Mouse (Mus musculus) liver, embryonic 14.5 days (tissue): ENCODE data around the gene Lmbrd2. TPM values are rescaled to one million over a fixed set of nuclear protein-coding genes. Genes with fewer than 3 reads are reported as not detected.

Experiments
- ATAC-seq: fragments of 200-750 bp; cut with Nextera tagmentation; 2 replicates; pipeline ENCODE4 v1.8.0; 2017; ENCODE audit warnings: moderate number of reproducible peaks, mild to moderate bottlenecking, moderate library complexity; ENCODE audit not compliant: insufficient read depth
- DNase-seq, 3 experiments: peaks; one replicate each; pipeline ENCODE4 v3.0.0-alpha.2; 2012 to 2013; ENCODE audit warnings: low read depth in 3 of 3, low spot score in 3 of 3
- H3K27ac ChIP-seq: fragments of 300-500 bp; sonication (generic); 2 replicates; pipeline ENCODE4 v1.5.1; 2014; ENCODE audit warnings: moderate library complexity, mild to moderate bottlenecking, control low read depth, inconsistent platforms
- H3K27me3 ChIP-seq: fragments of 300-500 bp; sonication (generic); 2 replicates; pipeline ENCODE4 v1.6.1; 2014; ENCODE audit warnings: mild to moderate bottlenecking, low read length, moderate library complexity; ENCODE audit not compliant: control insufficient read depth, insufficient read depth
- H3K36me3 ChIP-seq: fragments of 300-500 bp; sonication (generic); replicated peaks from 2 replicates; pipeline ENCODE4 v1.6.1; 2014; ENCODE audit warnings: low read depth; ENCODE audit not compliant: control insufficient read depth, insufficient read depth
- H3K4me1 ChIP-seq, 2 experiments: fragments of 200-500 bp in 1 of 2; fragments of 300-500 bp in 1 of 2; sonication (generic) in 1 of 2; replicated peaks; 2 replicates each; pipeline ENCODE4 v1.6.1; 2012 to 2014; ENCODE audit warnings: antibody characterized with exemption in 1 of 2, inconsistent platforms in 1 of 2, low read length in 1 of 2; ENCODE audit not compliant: control insufficient read depth in 2 of 2, insufficient read depth in 2 of 2
- H3K4me2 ChIP-seq: fragments of 300-500 bp; sonication (generic); 2 replicates; pipeline ENCODE4 v1.6.1; 2014; ENCODE audit warnings: low read depth, mild to moderate bottlenecking, control low read depth, moderate library complexity
- H3K4me3 ChIP-seq, 2 experiments: fragments of 200-500 bp in 1 of 2; fragments of 300-500 bp in 1 of 2; sonication (generic) in 1 of 2; 2 replicates each; pipeline ENCODE4 v1.5.1; 2012 to 2014; ENCODE audit warnings: low read depth in 2 of 2, low read length in 2 of 2, mild to moderate bottlenecking in 2 of 2, control low read depth in 1 of 2, inconsistent platforms in 1 of 2, moderate library complexity in 1 of 2; ENCODE audit not compliant: insufficient read depth in 1 of 2
- H3K9ac ChIP-seq: fragments of 300-500 bp; sonication (generic); replicated peaks from 2 replicates; pipeline ENCODE4 v1.6.1; 2014; ENCODE audit warnings: mild to moderate bottlenecking, control low read depth, moderate library complexity
- H3K9me3 ChIP-seq: fragments of 300-500 bp; sonication (generic); 2 replicates; pipeline ENCODE4 v1.6.1; 2016; ENCODE audit warnings: low read length, mixed read lengths; ENCODE audit not compliant: control insufficient read depth
- CTCF ChIP-seq: IDR thresholded peaks from 2 replicates; pipeline ENCODE4 v1.5.1; 2016; ENCODE audit warnings: antibody characterized with exemption, low read depth, control low read depth
- EP300 ChIP-seq: IDR thresholded peaks from 2 replicates; pipeline ENCODE4 v1.6.1; 2016; ENCODE audit warnings: antibody characterized with exemption, low read depth
- WGBS: fragments of 180-500 bp; shearing (Covaris S2); extraction: QIAGEN DNeasy Blood & Tissue Kit; methylation state at CpG from one replicate; pipeline ENCODE4 v1.1.7; 2014; ENCODE audit not compliant: insufficient replicate concordance; 5-methylcytosine and 5-hydroxymethylcytosine counted together
- polyA plus RNA-seq, 2 experiments: library from polyadenylated mRNA; depleted of rRNA in 1 of 2; stranded (reverse) in 1 of 2; unstranded in 1 of 2; fragments of >200 nt; fragmentation: Nextera tagmentation in 1 of 2; extraction: Ambion mirVana in 1 of 2; gene quantifications; 2 replicates each; pipeline versions ENCODE4 v1.2.1 to v1.2.3; 2012 to 2014

Lmbrd2 gene
- polyA plus RNA-seq, 2 experiments: 2.4 to 3.1 TPM

- 87% methylated on average over 4 of the region's 4 CpGs for WGBS
- H3K27me3 ChIP-seq: no peaks in the 10 kb centered on the region
- no peak overlapping the region for H3K4me2 ChIP-seq
- ATAC-seq (peak; percentile 68), DNase-seq (peak in 1 of 3 experiments; percentile 18)
- H3K9ac ChIP-seq: no peak overlapping the region
- no peak overlapping the region for H3K27ac ChIP-seq
- no peak overlapping the region for H3K4me3 ChIP-seq
- peaks cover 0 to 2% of the 10 kb centered on the region in 2 experiments; a peak in 2 of 4 replicates for H3K4me1 ChIP-seq
- H3K36me3 ChIP-seq: peaks cover 73% of the 10 kb centered on the region
- TF ChIP-seq EP300 (no peak), CTCF (no peak)
- no peaks in the 10 kb centered on the region for H3K9me3 ChIP-seq
Measured at GRCm38 (mm10) chr15:9114131-9114530, 26.2 kb upstream of the Lmbrd2 start.

DNA sequence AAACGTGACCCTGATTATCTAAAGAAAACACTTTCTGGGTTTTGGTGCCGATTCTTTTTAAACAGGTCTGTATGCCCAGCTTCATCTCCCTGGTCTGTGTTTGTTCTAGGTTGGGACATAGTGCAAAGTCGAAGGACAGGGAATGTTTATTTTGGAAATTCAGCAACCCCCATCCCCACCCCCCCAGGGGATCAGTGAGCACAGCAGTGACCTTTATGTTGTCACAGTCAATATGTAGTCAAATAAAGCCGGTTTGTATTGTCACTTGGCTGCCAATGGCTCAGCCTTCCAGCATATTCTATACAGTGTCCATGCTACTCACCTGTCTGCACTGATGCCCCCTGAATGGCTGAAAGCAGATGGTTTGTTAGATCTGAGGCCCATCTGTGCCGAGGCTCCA is 25.8 kb upstream of the Lmbrd2 start:
- Histone ChIP-seq H3K36me3 (peaks cover 75% of the 10 kb centered on the region), H3K4me2 (no peak overlapping the region), H3K9me3 (no peaks in the 10 kb centered on the region), H3K4me1 (peaks cover 0 to 2% of the 10 kb centered on the region in 2 experiments; a peak in 2 of 4 replicates), H3K27me3 (no peaks in the 10 kb centered on the region), H3K9ac (no peak overlapping the region), H3K4me3 (no peak overlapping the region), H3K27ac (no peak overlapping the region)
- peak; percentile 79 for ATAC-seq
- 71% methylated on average over 5 of the region's 5 CpGs for WGBS
- DNase-seq: peak; percentile 26 to 46 (median 33)
- TF ChIP-seq EP300 (no peak), CTCF (no peak)

DNA sequence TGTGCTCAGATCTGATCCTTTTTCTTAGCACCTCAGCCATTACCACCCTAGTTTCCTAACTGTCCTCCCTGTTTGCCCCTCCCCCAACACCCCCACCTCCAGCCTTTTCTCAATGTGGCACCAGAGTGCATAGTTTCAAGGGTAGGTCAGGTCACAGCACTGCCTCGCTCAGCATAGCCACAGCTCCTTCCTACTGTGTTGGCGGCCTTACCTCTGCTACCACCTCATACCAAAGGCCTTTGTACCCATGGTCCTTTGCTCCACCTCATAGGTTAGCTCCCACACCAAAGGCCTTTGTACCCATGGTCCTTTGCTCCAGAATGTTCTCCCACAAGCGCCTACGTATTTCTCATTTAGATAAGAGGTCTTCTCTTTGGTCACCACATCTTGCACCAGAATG is 21.5 kb upstream of the Lmbrd2 start:
- WGBS: 78% methylated on average over 4 of the region's 4 CpGs
- DNase-seq: no peak

GRCm38 (mm10) chr15:9120081-9120480 is 20.3 kb upstream of the Lmbrd2 start:
- DNase-seq: no peak
- WGBS: 90% methylated on average over 2 of the region's 2 CpGs
- no peaks in the 10 kb centered on the region for H3K27me3 ChIP-seq
- peaks cover 65% of the 10 kb centered on the region for H3K36me3 ChIP-seq
- peak; percentile 97 for TF ChIP-seq CTCF
- no peak for TF ChIP-seq EP300
- H3K9me3 ChIP-seq: no peaks in the 10 kb centered on the region
- ATAC-seq: no peak
- H3K9ac ChIP-seq: no peak overlapping the region
- H3K4me3 ChIP-seq: no peak overlapping the region
- no peak overlapping the region for H3K4me2 ChIP-seq
- no peak overlapping the region for H3K27ac ChIP-seq
- H3K4me1 ChIP-seq: no peaks in the 10 kb centered on the region; a peak in 2 of 4 replicates

More for the DNA sequence above, 21.5 kb upstream of the Lmbrd2 start:
- no peak overlapping the region for H3K4me2 ChIP-seq
- H3K9me3 ChIP-seq: no peaks in the 10 kb centered on the region
- no peaks in the 10 kb centered on the region for H3K27me3 ChIP-seq
- H3K36me3 ChIP-seq: peaks cover 71% of the 10 kb centered on the region
- H3K9ac ChIP-seq: no peak overlapping the region
- TF ChIP-seq EP300 (no peak), CTCF (no peak)
- no peak for ATAC-seq
- no peak overlapping the region for H3K27ac ChIP-seq
- no peaks in the 10 kb centered on the region; a peak in 2 of 4 replicates for H3K4me1 ChIP-seq
- H3K4me3 ChIP-seq: no peak overlapping the region

DNA sequence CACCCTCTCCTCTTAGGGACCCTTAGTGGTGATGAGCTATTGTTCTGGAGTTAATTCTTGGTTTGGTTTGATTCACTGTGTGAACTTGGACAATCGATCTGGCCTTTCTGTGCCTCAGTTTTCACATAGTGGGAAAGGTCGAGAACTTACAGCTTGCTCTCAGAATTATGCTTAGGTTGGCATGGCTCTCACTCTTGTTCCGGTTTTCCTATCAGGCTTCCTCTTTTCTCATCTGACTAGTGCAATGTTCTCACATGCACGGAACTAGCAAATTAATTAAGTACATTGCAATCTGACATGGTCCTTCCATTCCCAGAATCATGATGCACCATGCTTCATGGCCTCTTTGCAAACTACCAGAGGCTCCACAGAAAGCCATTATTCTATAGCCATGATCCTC is 17.4 kb upstream of the Lmbrd2 start:
- H3K9me3 ChIP-seq: no peaks in the 10 kb centered on the region
- peaks cover 51% of the 10 kb centered on the region for H3K36me3 ChIP-seq
- no peaks in the 10 kb centered on the region for H3K27me3 ChIP-seq
- TF ChIP-seq CTCF: no peak
- no peak for TF ChIP-seq EP300
- DNase-seq (no peak), ATAC-seq (no peak)
- 82% methylated on average over 4 of the region's 4 CpGs for WGBS
- H3K9ac ChIP-seq: no peak overlapping the region
- no peak overlapping the region for H3K27ac ChIP-seq
- no peak overlapping the region for H3K4me3 ChIP-seq
- H3K4me1 ChIP-seq: 0 out of 4 replicates have a peak, but pooled peaks cover 0 to 3% of the 10 kb centered on the region in 2 experiments
- H3K4me2 ChIP-seq: no peak overlapping the region
